Mouse (Mus musculus) G1E (cell line): ENCODE results near the gene Cadm1.

Experiments used
- CTCF ChIP-seq: IDR thresholded peaks from 2 replicates; pipeline ENCODE4 v1.5.1; 2012; ENCODE audit warnings: low read depth, low read length, inconsistent platforms, mixed read lengths
- GATA1 ChIP-seq: IDR thresholded peaks from 2 replicates; pipeline ENCODE4 v1.6.1; 2012; ENCODE audit warnings: borderline replicate concordance, low read length, inconsistent platforms, mixed read lengths
- GATA2 ChIP-seq: IDR thresholded peaks from 2 replicates; pipeline ENCODE4 v1.6.1; 2012; ENCODE audit warnings: low read depth, low read length, inconsistent platforms, borderline replicate concordance
- POLR2AphosphoS5 ChIP-seq: IDR thresholded peaks from 2 replicates; pipeline ENCODE4 v1.6.1; 2012; ENCODE audit warnings: low read depth, low read length, inconsistent platforms; ENCODE audit not compliant: insufficient replicate concordance
- TAL1 ChIP-seq: conservative IDR thresholded peaks from 2 replicates; pipeline ENCODE4 v1.6.1; 2012; ENCODE audit warnings: low read depth, low read length, inconsistent platforms, mixed read lengths

DNA sequence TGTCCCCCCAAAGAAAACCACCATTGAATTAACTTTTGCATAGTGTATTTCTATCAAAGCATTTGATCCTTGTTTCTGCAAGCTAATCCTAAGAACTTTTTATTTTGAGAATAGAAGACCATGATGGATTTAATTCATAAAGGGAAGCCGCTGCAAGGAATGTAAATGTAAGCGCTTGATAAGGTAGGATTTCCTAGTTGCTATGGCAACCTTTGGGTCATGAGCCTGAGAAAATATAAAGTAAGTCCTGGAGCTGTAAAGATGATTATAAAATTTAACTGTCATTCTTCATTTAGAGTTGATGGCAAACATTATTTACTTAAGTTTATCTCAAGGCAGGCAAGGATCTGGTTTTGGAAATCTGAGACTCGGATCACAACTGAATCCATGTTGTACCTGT is 197.6 kb downstream of the Cadm1 start:
- TF ChIP-seq CTCF (no peak), GATA2 (no peak), GATA1 (no peak), POLR2AphosphoS5 (no peak), TAL1 (no peak)
